In the genomic region with DNA sequence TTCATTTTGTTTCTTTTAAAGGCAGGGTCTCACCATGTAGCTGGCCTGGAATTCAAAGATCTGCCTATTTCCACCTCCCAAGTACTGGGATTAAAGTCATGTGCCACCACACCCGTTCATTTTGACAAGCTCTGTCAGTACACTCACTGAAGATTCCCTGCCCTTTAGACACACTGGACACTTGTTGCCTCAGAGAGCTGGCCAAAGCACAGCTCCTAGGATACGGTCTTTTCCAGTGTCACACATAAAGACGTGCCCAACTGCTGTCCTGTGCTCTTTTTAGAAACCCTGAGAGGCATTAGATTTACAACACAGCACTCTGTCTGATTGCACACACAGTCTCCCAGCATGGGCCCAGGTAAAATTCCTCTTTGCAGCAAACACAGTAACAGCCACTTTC, we compare ENCODE assay signal across 19 mouse cellular contexts. TPM values are rescaled to one million over a fixed set of nuclear protein-coding genes. Genes with fewer than 3 reads are reported as not detected.
A peak's percentile ranks its signal among the peaks of the same experiment; 100 is the strongest.
DNase-seq lines count a peak whose midpoint lies in the region; ATAC-seq and TF ChIP-seq lines count a peak whose summit lies in the region.
"Had no signal": no experiment of that assay in that cellular context is flagged by ENCODE, and none has a peak within 500 bp of the region (broad histone marks: within the 10 kb centered on the region; RNA-seq: fewer than 3 reads in every experiment).

No protein-coding gene starts in this region.

- no peak overlapping the region for H3K4me2 ChIP-seq in kidney, embryonic 16.5 days (replicated peaks; ENCODE audit: low read depth, low read length)
- no peak overlapping the region for H3K4me2 ChIP-seq in midbrain, embryonic 11.5 days
- no peak overlapping the region for H3K4me2 ChIP-seq in midbrain, embryonic 13.5 days (replicated peaks)
- H3K4me2 ChIP-seq: embryonic facial prominence, embryonic 12.5 days; forebrain, embryonic 13.5 days; forebrain, embryonic 15.5 days had no signal

- DNase-seq in gastrocnemius, adult 2 months, result peak; percentile 52
- no peak for DNase-seq in gastrocnemius, postnatal 10 days
- DNase-seq in kidney, postnatal 10 days, result no peak
- DNase-seq in midbrain, embryonic 11.5 days (ENCODE audit: low spot score, missing footprints), result peak; percentile 41
- no peak for DNase-seq in B cell, adult 2 months
- DNase-seq: adrenal gland, adult 8-10 months; adrenal gland, postnatal 14 days; adrenal gland, postnatal 36 days; cerebellum, adult 11-12 months; cerebellum, adult 2 months; cerebellum, adult 9-10 months; cerebellum, postnatal 10 days; cerebellum, postnatal 25 days had no signal

- peaks cover 20% of the 10 kb centered on the region for H3K36me3 ChIP-seq in kidney, embryonic 16.5 days (ENCODE audit: insufficient read depth, low read length)
- no peaks in the 10 kb centered on the region for H3K36me3 ChIP-seq in midbrain, embryonic 11.5 days (ENCODE audit: control insufficient read depth, insufficient read depth, low read length)
- H3K36me3 ChIP-seq in midbrain, embryonic 13.5 days, result peaks cover 30% of the 10 kb centered on the region

- no peaks in the 10 kb centered on the region for H3K27me3 ChIP-seq in kidney, embryonic 16.5 days (ENCODE audit: insufficient read depth, low read length)
- no peaks in the 10 kb centered on the region for H3K27me3 ChIP-seq in midbrain, embryonic 11.5 days (ENCODE audit: control insufficient read depth, insufficient read depth, low read length)
- H3K27me3 ChIP-seq in midbrain, embryonic 13.5 days, result no peaks in the 10 kb centered on the region
- H3K27me3 ChIP-seq: embryonic facial prominence, embryonic 12.5 days; forebrain, embryonic 13.5 days; forebrain, embryonic 15.5 days had no signal

- peaks cover 16% of the 10 kb centered on the region for H3K4me1 ChIP-seq in kidney, embryonic 16.5 days (ENCODE audit: insufficient read depth, low read length)
- H3K4me1 ChIP-seq in midbrain, embryonic 11.5 days (ENCODE audit: control insufficient read depth, insufficient read depth, low read length), result no peaks in the 10 kb centered on the region
- no peaks in the 10 kb centered on the region for H3K4me1 ChIP-seq in midbrain, embryonic 13.5 days (replicated peaks)
- H3K4me1 ChIP-seq: embryonic facial prominence, embryonic 10.5 days; embryonic facial prominence, embryonic 12.5 days; forebrain, embryonic 13.5 days had no signal

- no peak for TF ChIP-seq CTCF in gastrocnemius, adult 2 months (IDR thresholded peaks at IDR 0.05)

- 50% methylated on average over 3 of the region's 3 CpGs for WGBS in kidney, embryonic 16.5 days
- WGBS in midbrain, embryonic 11.5 days, result 77% methylated on average over 3 of the region's 3 CpGs
- WGBS in midbrain, embryonic 13.5 days, result 76% methylated on average over 3 of the region's 3 CpGs

- intact Hi-C loops in gastrocnemius, adult 2 months (cut with DNase I), result no loop called here

- ATAC-seq in kidney, embryonic 16.5 days (ENCODE audit: low FRiP score, low TSS enrichment), result no peak
- ATAC-seq in midbrain, embryonic 11.5 days (ENCODE audit: low FRiP score), result no peak
- no peak for ATAC-seq in midbrain, embryonic 13.5 days
- ATAC-seq: forebrain, embryonic 13.5 days; forebrain, embryonic 15.5 days had no signal

- H3K4me3 ChIP-seq in gastrocnemius, adult 2 months, result no peak overlapping the region
- no peak overlapping the region for H3K4me3 ChIP-seq in kidney, embryonic 16.5 days (ENCODE audit: low read length)
- no peak overlapping the region for H3K4me3 ChIP-seq in midbrain, embryonic 11.5 days (ENCODE audit: low read depth, low read length)
- H3K4me3 ChIP-seq in midbrain, embryonic 13.5 days (replicated peaks), result no peak overlapping the region
- H3K4me3 ChIP-seq: embryonic facial prominence, embryonic 10.5 days; embryonic facial prominence, embryonic 12.5 days; forebrain, embryonic 13.5 days; forebrain, embryonic 15.5 days had no signal

- peak overlapping the region; percentile 54; the same call in 1 of the 2 replicates for H3K27ac ChIP-seq in gastrocnemius, adult 2 months
- 0 out of 2 replicates have a peak overlapping the region, but pooled peaks have one; percentile 10 for H3K27ac ChIP-seq in kidney, embryonic 16.5 days (ENCODE audit: low read length)
- H3K27ac ChIP-seq in midbrain, embryonic 11.5 days (ENCODE audit: low read depth, low read length), result no peak overlapping the region
- H3K27ac ChIP-seq in midbrain, embryonic 13.5 days, result no peak overlapping the region
- H3K27ac ChIP-seq: embryonic facial prominence, embryonic 10.5 days; embryonic facial prominence, embryonic 12.5 days; forebrain, embryonic 13.5 days; forebrain, embryonic 15.5 days had no signal

- no peaks in the 10 kb centered on the region for H3K9me3 ChIP-seq in kidney, embryonic 16.5 days (ENCODE audit: low read length)
- H3K9me3 ChIP-seq in midbrain, embryonic 11.5 days (ENCODE audit: control insufficient read depth, low read length), result no peaks in the 10 kb centered on the region
- no peaks in the 10 kb centered on the region for H3K9me3 ChIP-seq in midbrain, embryonic 13.5 days
- H3K9me3 ChIP-seq: embryonic facial prominence, embryonic 10.5 days; embryonic facial prominence, embryonic 12.5 days; forebrain, embryonic 13.5 days; forebrain, embryonic 15.5 days had no signal

- no peak overlapping the region for H3K9ac ChIP-seq in kidney, embryonic 16.5 days (replicated peaks; ENCODE audit: low read length)
- no peak overlapping the region for H3K9ac ChIP-seq in midbrain, embryonic 11.5 days (ENCODE audit: low read length)
- H3K9ac ChIP-seq in midbrain, embryonic 13.5 days (replicated peaks), result no peak overlapping the region
- H3K9ac ChIP-seq: embryonic facial prominence, embryonic 12.5 days; forebrain, embryonic 13.5 days; forebrain, embryonic 15.5 days had no signal

RNA-seq across cellular contexts. Expression of a gene that starts 29.9 kb away (rescaled TPM):
- total RNA-seq in gastrocnemius, adult 2 months (2021), result 10 to 100 TPM in 1 of 2 experiments, 1 to 10 TPM in 1; 9.7 to 10.1 TPM
- 10 to 100 TPM; 26.2 to 32.6 TPM for total RNA-seq in gastrocnemius, postnatal 10 days (2021)
- polyA plus RNA-seq in kidney, embryonic 16.5 days (2015; fragmentation: Nextera tagmentation; extraction: Ambion mirVana), result 9.5 and 11.4 TPM in 2 replicates
- 14.4 and 14.6 TPM in 2 replicates for polyA plus RNA-seq in midbrain, embryonic 11.5 days (2014; fragmentation: Nextera tagmentation; extraction: Ambion mirVana)
- polyA plus RNA-seq in midbrain, embryonic 13.5 days (2015; fragmentation: Nextera tagmentation; extraction: Ambion mirVana), result 3.6 and 4.4 TPM in 2 replicates

Comparison
In these comparisons a context has a peak if more than half of its experiments do, and no peak if none do; other contexts are left out.
1. DNase-seq: peak in gastrocnemius, adult 2 months (single experiment) and midbrain, embryonic 11.5 days (single experiment); none in gastrocnemius, postnatal 10 days (single experiment), kidney, postnatal 10 days (single experiment) and B cell, adult 2 months (0 of 2).
2. H3K27ac ChIP-seq: peak in gastrocnemius, adult 2 months (single experiment) and kidney, embryonic 16.5 days (single experiment); none in midbrain, embryonic 11.5 days (single experiment) and midbrain, embryonic 13.5 days (single experiment).